Mouse (Mus musculus) hindbrain, embryonic 14.5 days (tissue): ENCODE results near the gene Cntln. TPM values are rescaled to one million over a fixed set of nuclear protein-coding genes. Genes with fewer than 3 reads are reported as not detected.

Experiments
- ATAC-seq: fragments of 200-750 bp; cut with Nextera tagmentation; 2 replicates; pipeline ENCODE4 v1.8.0; 2017; ENCODE audit warnings: moderate number of reproducible peaks, mild to moderate bottlenecking, moderate TSS enrichment, moderate library complexity; ENCODE audit not compliant: low FRiP score
- DNase-seq: peaks from one replicate; pipeline ENCODE4 v3.0.0-alpha.2; 2015; ENCODE audit warnings: low spot score
- H3K27ac ChIP-seq: fragments of 300-500 bp; sonication (generic); 2 replicates; pipeline ENCODE4 v1.5.1; 2014; ENCODE audit warnings: mild to moderate bottlenecking, moderate library complexity
- H3K27me3 ChIP-seq: fragments of 300-500 bp; sonication (generic); 2 replicates; pipeline ENCODE4 v1.6.1; 2014; ENCODE audit warnings: mild to moderate bottlenecking, low read length, mixed read lengths; ENCODE audit not compliant: control insufficient read depth, insufficient read depth
- H3K36me3 ChIP-seq: fragments of 300-500 bp; sonication (generic); replicated peaks from 2 replicates; pipeline ENCODE4 v1.6.1; 2014; ENCODE audit not compliant: control insufficient read depth, insufficient read depth
- H3K4me1 ChIP-seq: fragments of 300-500 bp; sonication (generic); replicated peaks from 2 replicates; pipeline ENCODE4 v1.6.1; 2014; ENCODE audit warnings: antibody characterized with exemption, low read length, mixed read lengths; ENCODE audit not compliant: control insufficient read depth, insufficient read depth
- H3K4me2 ChIP-seq: fragments of 300-500 bp; sonication (generic); replicated peaks from 2 replicates; pipeline ENCODE4 v1.6.1; 2014; ENCODE audit warnings: mild to moderate bottlenecking, moderate library complexity
- H3K4me3 ChIP-seq: fragments of 300-500 bp; sonication (generic); replicated peaks from 2 replicates; pipeline ENCODE4 v1.5.1; 2014; ENCODE audit warnings: mild to moderate bottlenecking, low read length
- H3K9ac ChIP-seq: fragments of 300-500 bp; sonication (generic); 2 replicates; pipeline ENCODE4 v1.6.1; 2014
- H3K9me3 ChIP-seq: fragments of 300-500 bp; sonication (generic); 2 replicates; pipeline ENCODE4 v1.6.1; 2016; ENCODE audit warnings: low read length; ENCODE audit not compliant: control insufficient read depth
- WGBS: fragments of 180-500 bp; shearing (Covaris S2); extraction: QIAGEN DNeasy Blood & Tissue Kit; methylation state at CpG from one replicate; pipeline ENCODE4 v1.1.7; 2014; 5-methylcytosine and 5-hydroxymethylcytosine counted together
- polyA plus RNA-seq: library from polyadenylated mRNA; unstranded; fragments of >200 nt; fragmentation: Nextera tagmentation; extraction: Ambion mirVana; gene quantifications from 2 replicates; pipeline ENCODE4 v1.2.1, GENCODE M21; 2014

The Cntln gene
- polyA plus RNA-seq, 1 experiment from 2014 or later: 6.2 TPM

- DNase-seq: no peak
- Histone ChIP-seq H3K9ac (no peak overlapping the region), H3K27ac (no peak overlapping the region), H3K27me3 (no peaks in the 10 kb centered on the region), H3K36me3 (no peaks in the 10 kb centered on the region), H3K4me3 (no peak overlapping the region), H3K4me2 (no peak overlapping the region), H3K4me1 (no peaks in the 10 kb centered on the region), H3K9me3 (no peaks in the 10 kb centered on the region)
- no peak for ATAC-seq
- 75% methylated on average over 1 of the region's 1 CpGs for WGBS
These were observed 34.3 kb downstream of the Cntln start for GRCm38 (mm10) chr4:84918393-84918792.

GRCm38 (mm10) chr4:84934342-84934929 is 50.3 kb downstream of the Cntln start:
- Histone ChIP-seq H3K27ac (no peak overlapping the region), H3K4me1 (no peaks in the 10 kb centered on the region), H3K4me3 (no peak overlapping the region), H3K9ac (no peak overlapping the region), H3K27me3 (no peaks in the 10 kb centered on the region), H3K9me3 (no peaks in the 10 kb centered on the region), H3K4me2 (no peak overlapping the region), H3K36me3 (no peaks in the 10 kb centered on the region)
- 93% methylated on average over 6 of the region's 6 CpGs for WGBS
- DNase-seq (no peak), ATAC-seq (no peak)

GRCm38 (mm10) chr4:84942059-84942458 is 58.0 kb downstream of the Cntln start:
- Histone ChIP-seq H3K27ac (peak overlapping the region; percentile 6; the same call in 1 of the 2 replicates), H3K9ac (no peak overlapping the region), H3K4me1 (0 out of 2 replicates have a peak, but pooled peaks cover 3% of the 10 kb centered on the region), H3K36me3 (no peaks in the 10 kb centered on the region), H3K9me3 (no peaks in the 10 kb centered on the region), H3K4me2 (no peak overlapping the region), H3K4me3 (no peak overlapping the region), H3K27me3 (no peaks in the 10 kb centered on the region)
- ATAC-seq (peak; percentile 82; the same call in 1 of the 2 replicates), DNase-seq (peak; percentile 42)
- WGBS: 52% methylated on average over 2 of the region's 2 CpGs

GRCm38 (mm10) chr4:84942651-84943050 is 58.5 kb downstream of the Cntln start:
- H3K9ac ChIP-seq: no peak overlapping the region
- H3K4me1 ChIP-seq: 0 out of 2 replicates have a peak, but pooled peaks cover 3% of the 10 kb centered on the region
- no peaks in the 10 kb centered on the region for H3K36me3 ChIP-seq
- H3K4me2 ChIP-seq: no peak overlapping the region
- no peaks in the 10 kb centered on the region for H3K27me3 ChIP-seq
- H3K27ac ChIP-seq: no peak overlapping the region
- ATAC-seq (no peak), DNase-seq (no peak)
- no peak overlapping the region for H3K4me3 ChIP-seq
- no peaks in the 10 kb centered on the region for H3K9me3 ChIP-seq
- 47% methylated on average over 2 of the region's 2 CpGs for WGBS

- ATAC-seq: no peak
- no peaks in the 10 kb centered on the region for H3K9me3 ChIP-seq
- H3K4me3 ChIP-seq: no peak overlapping the region
- H3K27ac ChIP-seq: no peak overlapping the region
- H3K36me3 ChIP-seq: no peaks in the 10 kb centered on the region
- H3K9ac ChIP-seq: no peak overlapping the region
- no peak overlapping the region for H3K4me2 ChIP-seq
- H3K4me1 ChIP-seq: 0 out of 2 replicates have a peak, but pooled peaks cover 3% of the 10 kb centered on the region
- no peak for DNase-seq
- WGBS: 64% methylated on average over 4 of the region's 4 CpGs
- H3K27me3 ChIP-seq: no peaks in the 10 kb centered on the region
These were observed 60.0 kb downstream of the Cntln start for GRCm38 (mm10) chr4:84944100-84944499.

- no peaks in the 10 kb centered on the region for H3K9me3 ChIP-seq
- H3K4me1 ChIP-seq: 0 out of 2 replicates have a peak, but pooled peaks cover 3% of the 10 kb centered on the region
- no peak overlapping the region for H3K27ac ChIP-seq
- H3K4me3 ChIP-seq: no peak overlapping the region
- H3K4me2 ChIP-seq: no peak overlapping the region
- no peak for DNase-seq
- H3K36me3 ChIP-seq: no peaks in the 10 kb centered on the region
- no peaks in the 10 kb centered on the region for H3K27me3 ChIP-seq
- H3K9ac ChIP-seq: no peak overlapping the region
- WGBS: 95% methylated on average over 3 of the region's 3 CpGs
- no peak for ATAC-seq
These were observed 62.3 kb downstream of the Cntln start for GRCm38 (mm10) chr4:84946450-84946849.

GRCm38 (mm10) chr4:84976875-84977646 is 93.0 kb downstream of the Cntln start:
- Histone ChIP-seq H3K4me2 (no peak overlapping the region), H3K4me1 (no peaks in the 10 kb centered on the region), H3K9me3 (no peaks in the 10 kb centered on the region), H3K27me3 (no peaks in the 10 kb centered on the region), H3K36me3 (no peaks in the 10 kb centered on the region), H3K27ac (no peak overlapping the region), H3K9ac (no peak overlapping the region), H3K4me3 (no peak overlapping the region)
- no peak for ATAC-seq
- no peak for DNase-seq
- WGBS: 82% methylated on average over 7 of the region's 7 CpGs

- Histone ChIP-seq H3K27me3 (no peaks in the 10 kb centered on the region), H3K9me3 (no peaks in the 10 kb centered on the region), H3K36me3 (no peaks in the 10 kb centered on the region), H3K4me1 (no peaks in the 10 kb centered on the region), H3K4me3 (no peak overlapping the region), H3K4me2 (no peak overlapping the region), H3K9ac (no peak overlapping the region), H3K27ac (no peak overlapping the region)
- DNase-seq (no peak), ATAC-seq (no peak)
- WGBS: 53% methylated on average over 10 of the region's 10 CpGs
These were observed 111.6 kb downstream of the Cntln start for GRCm38 (mm10) chr4:84995520-84996348.

- H3K9ac ChIP-seq: no peak overlapping the region
- no peak overlapping the region for H3K4me3 ChIP-seq
- no peak for DNase-seq
- ATAC-seq: no peak
- H3K27me3 ChIP-seq: no peaks in the 10 kb centered on the region
- no peaks in the 10 kb centered on the region for H3K36me3 ChIP-seq
- 73% methylated on average over 6 of the region's 6 CpGs for WGBS
- no peak overlapping the region for H3K4me2 ChIP-seq
- H3K9me3 ChIP-seq: no peaks in the 10 kb centered on the region
- H3K4me1 ChIP-seq: no peaks in the 10 kb centered on the region
- no peak overlapping the region for H3K27ac ChIP-seq
These were observed 121.5 kb downstream of the Cntln start for GRCm38 (mm10) chr4:85005581-85005980.
